Mouse (Mus musculus): Measurements from ENCODE around the gene Vezt. TPM values are rescaled to one million over a fixed set of nuclear protein-coding genes. Genes with fewer than 3 reads are reported as not detected.

The Vezt gene
- total and polyA plus RNA-seq, 2 experiments from 2014 or later, result 34.4 to 51.6 TPM

DNA sequence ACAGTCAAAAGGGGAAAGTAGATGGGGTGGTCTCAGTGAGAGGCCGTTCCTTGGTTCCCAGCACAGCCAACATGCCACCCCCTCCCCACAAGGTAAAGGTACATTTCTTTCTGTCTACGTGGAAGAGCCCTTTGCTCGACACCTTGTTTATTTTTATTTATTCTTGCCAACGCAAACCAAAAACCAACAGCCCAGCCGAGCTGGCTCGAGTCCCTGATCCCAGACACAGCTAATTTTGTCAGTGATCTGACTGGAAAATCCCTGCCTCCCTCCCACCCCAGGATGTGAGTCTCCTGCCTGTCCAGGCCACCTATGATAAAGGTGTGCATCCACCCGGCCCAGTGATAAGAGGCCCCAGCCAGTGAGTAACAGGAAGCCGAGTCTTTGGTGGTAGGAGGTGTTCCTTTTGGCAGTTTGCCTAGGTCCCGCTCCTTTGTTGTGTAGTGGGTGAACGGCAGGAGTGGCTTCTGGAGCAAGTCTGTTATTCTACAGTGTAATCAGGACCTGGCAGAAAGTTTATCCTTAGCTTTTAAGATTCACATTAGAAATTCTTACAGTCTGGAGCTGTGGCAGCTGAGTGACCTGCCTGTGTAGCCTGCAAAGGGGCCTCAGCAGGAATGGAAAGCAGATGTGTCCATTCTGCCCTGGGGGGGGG, 36.8 kb upstream of the Vezt start:
- Histone ChIP-seq H3K9me3 (ENCODE audit: low read length) (no peaks in the 10 kb centered on the region), H3K4me2 (ENCODE audit: low read depth, low read length) (no peak overlapping the region), H3K27me3 (ENCODE audit: insufficient read depth, low read length) (no peaks in the 10 kb centered on the region), H3K36me3 (ENCODE audit: insufficient read depth, low read length) (no peaks in the 10 kb centered on the region), H3K4me3 (ENCODE audit: low read length) (no peak overlapping the region), H3K4me1 (ENCODE audit: insufficient read depth, low read length) (peaks cover 4% of the 10 kb centered on the region; the same call in 1 of the 2 replicates), H3K9ac (replicated peaks; ENCODE audit: low read length) (no peak overlapping the region), H3K27ac (peak overlapping the region; percentile 9; the same call in 1 of the 2 replicates)
- DNase-seq (ENCODE audit: low spot score) (peak; percentile 32), ATAC-seq (peak; percentile 27; the same call in 1 of the 2 replicates)
- no peak for TF ChIP-seq CTCF (IDR thresholded peaks at IDR 0.05; ENCODE audit: low read depth)
- WGBS, result 50% methylated on average over 10 of the region's 10 CpGs

DNA sequence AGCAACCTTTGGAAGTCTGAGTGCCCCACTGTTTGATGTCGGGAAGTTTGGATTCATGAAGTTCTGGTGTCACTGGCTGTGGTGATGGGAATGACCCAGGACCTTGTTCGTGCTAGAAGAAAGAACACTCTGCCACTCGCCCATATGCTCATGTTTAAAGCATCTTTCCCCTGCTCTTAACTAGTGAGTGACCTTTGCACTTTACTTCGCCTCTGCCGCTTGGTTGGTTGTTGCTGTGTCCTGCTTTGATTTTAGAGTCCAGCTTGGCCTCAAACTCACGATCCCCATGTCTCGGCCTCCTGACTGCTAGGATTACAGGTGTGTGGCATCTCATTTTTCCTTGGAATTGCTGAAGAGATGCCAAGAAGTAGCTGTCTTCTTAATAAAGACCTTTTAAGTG, 36.0 kb upstream of the Vezt start:
- TF ChIP-seq CTCF (IDR thresholded peaks at IDR 0.05; ENCODE audit: low read depth), result no peak
- H3K36me3 ChIP-seq (ENCODE audit: insufficient read depth, low read length), result no peaks in the 10 kb centered on the region
- ATAC-seq (no peak), DNase-seq (ENCODE audit: low spot score) (no peak)
- H3K4me1 ChIP-seq (ENCODE audit: insufficient read depth, low read length), result peaks cover 4% of the 10 kb centered on the region; the same call in 1 of the 2 replicates
- H3K9ac ChIP-seq (replicated peaks; ENCODE audit: low read length), result no peak overlapping the region
- no peaks in the 10 kb centered on the region for H3K9me3 ChIP-seq (ENCODE audit: low read length)
- no peaks in the 10 kb centered on the region for H3K27me3 ChIP-seq (ENCODE audit: insufficient read depth, low read length)
- no peak overlapping the region for H3K27ac ChIP-seq
- H3K4me3 ChIP-seq (ENCODE audit: low read length), result no peak overlapping the region
- no peak overlapping the region for H3K4me2 ChIP-seq (ENCODE audit: low read depth, low read length)
- WGBS, result 87% methylated on average over 7 of the region's 7 CpGs

DNA sequence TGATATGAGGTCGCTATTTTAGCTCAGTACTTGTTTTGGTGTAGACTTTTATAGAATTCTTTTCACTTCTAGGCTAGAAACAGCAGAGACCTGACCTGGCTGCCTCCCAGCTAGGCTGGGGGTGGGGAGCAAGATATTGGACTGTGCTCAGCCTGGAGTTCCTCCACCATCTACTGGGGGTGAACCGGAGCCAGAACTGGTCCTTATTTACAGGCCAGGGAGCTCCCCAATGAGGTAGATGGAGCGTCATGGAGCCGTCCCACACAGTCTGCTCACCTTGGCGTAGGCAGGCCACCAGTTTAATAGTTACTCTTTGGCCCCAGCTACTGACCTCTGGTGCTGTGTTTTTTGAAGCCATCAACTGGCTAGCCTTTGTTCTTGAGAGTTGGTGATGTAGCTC, 33.1 kb upstream of the Vezt start:
- H3K4me2 ChIP-seq (ENCODE audit: low read depth, low read length), result no peak overlapping the region
- no peaks in the 10 kb centered on the region for H3K27me3 ChIP-seq (ENCODE audit: insufficient read depth, low read length)
- H3K27ac ChIP-seq, result no peak overlapping the region
- H3K4me1 ChIP-seq (ENCODE audit: insufficient read depth, low read length), result peaks cover 4% of the 10 kb centered on the region; the same call in 1 of the 2 replicates
- DNase-seq (ENCODE audit: low spot score) (no peak), ATAC-seq (no peak)
- TF ChIP-seq CTCF (IDR thresholded peaks at IDR 0.05; ENCODE audit: low read depth), result no peak
- no peak overlapping the region for H3K9ac ChIP-seq (replicated peaks; ENCODE audit: low read length)
- H3K4me3 ChIP-seq (ENCODE audit: low read length), result no peak overlapping the region
- 75% methylated on average over 5 of the region's 5 CpGs for WGBS
- no peaks in the 10 kb centered on the region for H3K36me3 ChIP-seq (ENCODE audit: insufficient read depth, low read length)
- H3K9me3 ChIP-seq (ENCODE audit: low read length), result no peaks in the 10 kb centered on the region

DNA sequence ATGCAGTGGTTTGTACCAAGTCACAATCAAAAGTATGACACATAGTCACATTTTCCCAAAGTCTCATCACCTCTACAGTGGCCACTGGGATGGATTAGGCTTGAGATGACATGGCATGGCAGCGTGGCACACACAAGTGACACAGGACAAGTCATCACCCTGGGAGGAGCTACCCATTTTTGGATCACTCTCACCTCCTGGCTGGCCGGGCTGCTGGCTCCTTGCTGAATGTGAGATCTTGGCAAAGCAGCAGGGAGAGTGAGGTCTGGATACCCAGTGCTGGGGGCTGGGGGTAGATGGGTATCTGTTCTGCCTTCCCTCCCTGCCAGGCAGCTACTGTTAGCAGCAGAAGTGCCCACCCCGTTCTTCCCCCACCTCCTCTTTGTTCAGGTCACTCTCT, 31.3 kb upstream of the Vezt start:
- Histone ChIP-seq H3K4me2 (ENCODE audit: low read depth, low read length) (no peak overlapping the region), H3K36me3 (ENCODE audit: insufficient read depth, low read length) (no peaks in the 10 kb centered on the region), H3K4me3 (ENCODE audit: low read length) (no peak overlapping the region), H3K27ac (no peak overlapping the region), H3K4me1 (ENCODE audit: insufficient read depth, low read length) (0 out of 2 replicates have a peak, but pooled peaks cover 4% of the 10 kb centered on the region), H3K9me3 (ENCODE audit: low read length) (no peaks in the 10 kb centered on the region), H3K27me3 (ENCODE audit: insufficient read depth, low read length) (no peaks in the 10 kb centered on the region), H3K9ac (replicated peaks; ENCODE audit: low read length) (no peak overlapping the region)
- 64% methylated on average over 3 of the region's 3 CpGs for WGBS
- ATAC-seq (0 out of 2 replicates have a peak, but pooled peaks have one; percentile 18), DNase-seq (ENCODE audit: low spot score) (no peak)
- TF ChIP-seq CTCF (IDR thresholded peaks at IDR 0.05; ENCODE audit: low read depth), result no peak

DNA sequence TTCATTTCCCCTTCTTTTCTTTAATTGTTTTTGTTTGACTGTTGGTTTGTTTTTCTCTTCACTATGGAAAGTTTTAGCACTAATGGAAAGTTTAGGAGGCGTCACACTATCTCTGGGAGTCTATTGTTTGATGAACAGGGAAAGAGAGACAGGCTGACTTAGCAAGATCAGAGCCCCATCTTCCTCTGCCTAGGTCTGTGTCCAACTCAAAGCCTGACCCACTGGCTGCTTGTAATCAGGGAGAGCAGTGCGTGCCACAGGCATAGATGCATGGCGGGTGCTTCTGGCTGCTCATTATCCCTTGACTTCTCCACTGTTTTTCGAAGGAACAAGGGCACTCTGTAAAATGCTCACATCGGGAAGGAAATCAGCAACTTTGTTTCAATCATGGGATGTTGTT, 26.7 kb upstream of the Vezt start:
- no peak overlapping the region for H3K27ac ChIP-seq
- H3K27me3 ChIP-seq (ENCODE audit: insufficient read depth, low read length), result no peaks in the 10 kb centered on the region
- ATAC-seq (no peak), DNase-seq (ENCODE audit: low spot score) (no peak)
- no peak overlapping the region for H3K4me3 ChIP-seq (ENCODE audit: low read length)
- H3K9ac ChIP-seq (replicated peaks; ENCODE audit: low read length), result no peak overlapping the region
- H3K4me1 ChIP-seq (ENCODE audit: insufficient read depth, low read length), result no peaks in the 10 kb centered on the region
- no peaks in the 10 kb centered on the region for H3K9me3 ChIP-seq (ENCODE audit: low read length)
- WGBS, result 63% methylated on average over 5 of the region's 5 CpGs
- no peaks in the 10 kb centered on the region for H3K36me3 ChIP-seq (ENCODE audit: insufficient read depth, low read length)
- H3K4me2 ChIP-seq (ENCODE audit: low read depth, low read length), result no peak overlapping the region
- no peak for TF ChIP-seq CTCF (IDR thresholded peaks at IDR 0.05; ENCODE audit: low read depth)

DNA sequence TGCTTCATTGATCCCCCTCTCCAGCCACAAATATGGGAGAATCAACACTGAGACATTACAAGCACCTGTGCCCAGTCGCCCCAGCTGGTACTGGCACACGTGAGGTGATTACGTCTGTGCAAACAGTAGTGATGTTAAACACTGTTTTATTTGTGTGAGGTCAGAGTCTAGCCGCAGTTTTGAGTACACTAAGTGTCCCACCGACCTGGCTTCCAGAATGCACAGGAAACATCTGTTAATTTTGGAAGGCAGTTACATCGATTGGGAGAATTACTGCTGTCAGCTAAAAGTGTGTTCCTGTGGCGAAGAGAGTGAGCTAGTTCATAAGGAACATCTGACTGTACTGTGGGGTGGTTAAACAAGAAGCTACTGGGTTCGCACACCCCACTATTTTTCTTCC, 24.6 kb upstream of the Vezt start:
- Histone ChIP-seq H3K4me1 (ENCODE audit: insufficient read depth, low read length) (no peaks in the 10 kb centered on the region), H3K9ac (replicated peaks; ENCODE audit: low read length) (no peak overlapping the region), H3K27ac (no peak overlapping the region), H3K36me3 (ENCODE audit: insufficient read depth, low read length) (no peaks in the 10 kb centered on the region), H3K27me3 (ENCODE audit: insufficient read depth, low read length) (no peaks in the 10 kb centered on the region), H3K4me2 (ENCODE audit: low read depth, low read length) (no peak overlapping the region), H3K9me3 (ENCODE audit: low read length) (no peaks in the 10 kb centered on the region), H3K4me3 (ENCODE audit: low read length) (no peak overlapping the region)
- ATAC-seq (no peak), DNase-seq (ENCODE audit: low spot score) (no peak)
- WGBS, result 76% methylated on average over 8 of the region's 8 CpGs
- no peak for TF ChIP-seq CTCF (IDR thresholded peaks at IDR 0.05; ENCODE audit: low read depth)

DNA sequence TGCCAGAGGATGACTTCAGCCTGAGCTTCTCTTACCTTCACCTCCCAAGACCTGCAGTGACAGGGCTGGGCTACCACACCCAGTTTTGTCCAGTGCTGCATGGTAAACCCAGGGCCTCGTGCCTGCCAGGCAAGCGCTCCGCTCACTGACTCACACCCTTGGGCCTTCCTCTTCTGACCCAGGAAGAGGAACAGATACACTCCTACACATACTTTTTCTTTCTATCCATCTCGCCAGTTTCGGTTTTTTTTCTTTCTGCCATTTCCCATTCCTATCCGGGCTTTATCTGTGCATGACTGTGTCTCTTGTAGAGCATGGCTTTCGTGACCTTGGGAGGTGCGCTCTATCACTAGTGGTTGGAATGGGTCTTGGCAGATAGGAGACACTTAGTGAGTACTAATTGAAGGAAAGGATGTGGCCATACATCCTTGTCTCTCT, 24.0 kb upstream of the Vezt start:
- DNase-seq (ENCODE audit: low spot score) (no peak), ATAC-seq (no peak)
- Histone ChIP-seq H3K9me3 (ENCODE audit: low read length) (no peaks in the 10 kb centered on the region), H3K27ac (no peak overlapping the region), H3K36me3 (ENCODE audit: insufficient read depth, low read length) (no peaks in the 10 kb centered on the region), H3K9ac (replicated peaks; ENCODE audit: low read length) (no peak overlapping the region), H3K4me1 (ENCODE audit: insufficient read depth, low read length) (no peaks in the 10 kb centered on the region), H3K4me2 (ENCODE audit: low read depth, low read length) (no peak overlapping the region), H3K27me3 (ENCODE audit: insufficient read depth, low read length) (no peaks in the 10 kb centered on the region), H3K4me3 (ENCODE audit: low read length) (no peak overlapping the region)
- TF ChIP-seq CTCF (IDR thresholded peaks at IDR 0.05; ENCODE audit: low read depth), result no peak
- 93% methylated on average over 8 of the region's 8 CpGs for WGBS
